Mouse (Mus musculus): ENCODE data around the gene Dusp8.

GRCm38 (mm10) chr7:142097776-142098175 is 2.1 kb upstream of the Dusp8 start:
- TF ChIP-seq GATA1 (IDR thresholded peaks at IDR 0.05; ENCODE audit: low read length), result no peak
- TF ChIP-seq TAL1 (IDR thresholded peaks at IDR 0.05; ENCODE audit: low read length), result no peak
